Mouse (Mus musculus): ENCODE measurements around the gene Vps13d. TPM values are rescaled to one million over a fixed set of nuclear protein-coding genes. Genes with fewer than 3 reads are reported as not detected.

Gene Vps13d
- total RNA-seq, 4 experiments from 2014 or later = 76.7 to 88.3 (median 79.4) TPM

- no peak for DNase-seq (ENCODE audit: low spot score)
These were observed 251.5 kb downstream of the Vps13d start for GRCm38 (mm10) chr4:144943273-144943672.

GRCm38 (mm10) chr4:144942433-144942832 is 252.4 kb downstream of the Vps13d start:
- DNase-seq (ENCODE audit: low spot score) = no peak

GRCm38 (mm10) chr4:144940796-144941462 is 253.9 kb downstream of the Vps13d start:
- DNase-seq (ENCODE audit: low spot score) = no peak

GRCm38 (mm10) chr4:144939847-144940411 is 254.9 kb downstream of the Vps13d start:
- no peak for DNase-seq (ENCODE audit: low spot score)

GRCm38 (mm10) chr4:144936563-144937154 is 258.1 kb downstream of the Vps13d start:
- DNase-seq (ENCODE audit: low spot score) = no peak

- DNase-seq (ENCODE audit: low spot score) = no peak
These were observed 260.3 kb downstream of the Vps13d start for GRCm38 (mm10) chr4:144934501-144934900.

GRCm38 (mm10) chr4:144931167-144931566 is 263.6 kb downstream of the Vps13d start:
- no peak for DNase-seq (ENCODE audit: low spot score)

- peak; percentile 96 for DNase-seq (ENCODE audit: low spot score)
These were observed 264.4 kb downstream of the Vps13d start for GRCm38 (mm10) chr4:144930366-144930765.

- DNase-seq (ENCODE audit: low spot score) = peak; percentile 73
These were observed 265.0 kb downstream of the Vps13d start for GRCm38 (mm10) chr4:144929811-144930221.

- DNase-seq (ENCODE audit: low spot score) = no peak
These were observed 265.9 kb downstream of the Vps13d start for GRCm38 (mm10) chr4:144928693-144929436.

Other genes with a start within 250 kb of the Vps13d start
- 1 to 10 TPM; 4.6 to 7.7 (median 5.3) TPM for gene Tnfrsf1b, start 51.9 kb upstream of the Vps13d start, total RNA-seq (2022)
- gene Tnfrsf8, start 120.2 kb upstream of the Vps13d start, total RNA-seq (2022) = under 1 TPM in 2 of 4 experiments, not detected in 2; 0.11 to 0.16 TPM